ENCODE assay signal across 8 mouse cellular contexts in genomic region chr2:163718526-163718925, GRCm38 (mm10). TPM values are rescaled to one million over a fixed set of nuclear protein-coding genes. Genes with fewer than 3 reads are reported as not detected.
DNase-seq lines count a peak whose midpoint lies in the region; ATAC-seq and TF ChIP-seq lines count a peak whose summit lies in the region.
"Had no signal": no experiment of that assay in that cellular context is flagged by ENCODE, and none has a peak within 500 bp of the region (broad histone marks: within the 10 kb centered on the region; RNA-seq: fewer than 3 reads in every experiment).

No protein-coding gene starts in this region.

- TF ChIP-seq CTCF in liver, adult 2 months (IDR thresholded peaks at IDR 0.05; ENCODE audit: low read depth, low read length): no peak
- no peak for TF ChIP-seq CTCF in hindbrain, postnatal 0 days (IDR thresholded peaks at IDR 0.05; ENCODE audit: low read depth)
- no peak for TF ChIP-seq CTCF in midbrain, postnatal 0 days (IDR thresholded peaks at IDR 0.05)

- no peaks in the 10 kb centered on the region for H3K9me3 ChIP-seq in heart, embryonic 11.5 days (replicated peaks; ENCODE audit: control insufficient read depth, low read length)
- no peaks in the 10 kb centered on the region for H3K9me3 ChIP-seq in liver, embryonic 11.5 days (ENCODE audit: control insufficient read depth, low read length)
- H3K9me3 ChIP-seq in hindbrain, postnatal 0 days (ENCODE audit: low read length): no peaks in the 10 kb centered on the region
- H3K9me3 ChIP-seq in midbrain, postnatal 0 days (ENCODE audit: low read length): no peaks in the 10 kb centered on the region
- H3K9me3 ChIP-seq: neural tube, embryonic 15.5 days had no signal

- no peak for TF ChIP-seq POLR2A in liver, adult 2 months (IDR thresholded peaks at IDR 0.05; ENCODE audit: extremely low read depth, insufficient read depth, low read length)

- WGBS in heart, embryonic 11.5 days (ENCODE audit: insufficient replicate concordance): 41% methylated on average over 2 of the region's 2 CpGs
- 59% methylated on average over 2 of the region's 2 CpGs for WGBS in liver, adult 2 months
- 50% methylated on average over 2 of the region's 2 CpGs for WGBS in liver, embryonic 11.5 days
- 11% methylated on average over 2 of the region's 2 CpGs for WGBS in hindbrain, postnatal 0 days
- WGBS in midbrain, postnatal 0 days: 35% methylated on average over 2 of the region's 2 CpGs

- H3K9ac ChIP-seq in heart, embryonic 11.5 days (ENCODE audit: low read depth, low read length): no peak overlapping the region
- H3K9ac ChIP-seq in liver, adult 2 months (ENCODE audit: low read depth, low read length): no peak overlapping the region
- no peak overlapping the region for H3K9ac ChIP-seq in liver, embryonic 11.5 days (ENCODE audit: low read depth, low read length)
- H3K9ac ChIP-seq in hindbrain, postnatal 0 days (replicated peaks; ENCODE audit: low read length): no peak overlapping the region
- no peak overlapping the region for H3K9ac ChIP-seq in midbrain, postnatal 0 days (replicated peaks; ENCODE audit: low read length, poor library complexity, severe bottlenecking)
- H3K9ac ChIP-seq: neural tube, embryonic 15.5 days had no signal

- no peak overlapping the region for H3K4me3 ChIP-seq in heart, embryonic 11.5 days (ENCODE audit: low read depth, low read length)
- no peak overlapping the region for H3K4me3 ChIP-seq in liver, adult 2 months (ENCODE audit: insufficient read depth, low read depth, low read length)
- H3K4me3 ChIP-seq in liver, embryonic 11.5 days (ENCODE audit: low read depth, low read length): no peak overlapping the region
- no peak overlapping the region for H3K4me3 ChIP-seq in hindbrain, postnatal 0 days (ENCODE audit: low read length)
- no peak overlapping the region for H3K4me3 ChIP-seq in midbrain, postnatal 0 days (ENCODE audit: low read depth, low read length)
- H3K4me3 ChIP-seq: neural tube, embryonic 15.5 days had no signal

- H3K4me2 ChIP-seq in heart, embryonic 11.5 days: no peak overlapping the region
- H3K4me2 ChIP-seq in liver, embryonic 11.5 days: no peak overlapping the region
- no peak overlapping the region for H3K4me2 ChIP-seq in hindbrain, postnatal 0 days (ENCODE audit: low read depth, low read length)
- no peak overlapping the region for H3K4me2 ChIP-seq in midbrain, postnatal 0 days (ENCODE audit: low read depth, low read length, poor library complexity, severe bottlenecking)
- H3K4me2 ChIP-seq: neural tube, embryonic 15.5 days had no signal

- peaks cover 26% of the 10 kb centered on the region for H3K4me1 ChIP-seq in heart, embryonic 11.5 days (ENCODE audit: control insufficient read depth, insufficient read depth, low read length)
- H3K4me1 ChIP-seq in liver, adult 2 months (ENCODE audit: control insufficient read depth, insufficient read depth, low read length): peaks cover 6% of the 10 kb centered on the region; the same call in 1 of the 2 replicates
- peaks cover 16% of the 10 kb centered on the region for H3K4me1 ChIP-seq in liver, embryonic 11.5 days (replicated peaks; ENCODE audit: control insufficient read depth, insufficient read depth, low read length)
- peaks cover 12% of the 10 kb centered on the region; the same call in 1 of the 2 replicates for H3K4me1 ChIP-seq in hindbrain, postnatal 0 days (ENCODE audit: insufficient read depth, low read length)
- H3K4me1 ChIP-seq in midbrain, postnatal 0 days (ENCODE audit: insufficient read depth, low read length): no peaks in the 10 kb centered on the region

- H3K79me2 ChIP-seq in liver, adult 2 months (ENCODE audit: control insufficient read depth, insufficient read depth, low read length): no peaks in the 10 kb centered on the region; the same call in 1 of the 2 replicates

- no peak for DNase-seq in heart, postnatal 4 days
- peak; percentile 77 for DNase-seq in liver, adult 2 months (ENCODE audit: extremely low read depth, low read depth, low spot score)
- DNase-seq in liver, embryonic 11.5 days (ENCODE audit: low spot score): no peak
- no peak for DNase-seq in hindbrain, postnatal 0 days (ENCODE audit: low spot score)
- DNase-seq in midbrain, postnatal 0 days (ENCODE audit: low spot score): peak; percentile 16
- no peak for DNase-seq in right cerebral cortex, postnatal 25 days

- peaks cover 3% of the 10 kb centered on the region; the same call in 1 of the 2 replicates for H3K36me3 ChIP-seq in heart, embryonic 11.5 days (ENCODE audit: control insufficient read depth, insufficient read depth, low read length)
- no peaks in the 10 kb centered on the region for H3K36me3 ChIP-seq in liver, adult 2 months (ENCODE audit: control insufficient read depth, insufficient read depth, low read length)
- peaks cover 6% of the 10 kb centered on the region; the same call in 1 of the 2 replicates for H3K36me3 ChIP-seq in liver, embryonic 11.5 days (ENCODE audit: control insufficient read depth, insufficient read depth, low read length)
- H3K36me3 ChIP-seq in hindbrain, postnatal 0 days (ENCODE audit: insufficient read depth, low read length): no peaks in the 10 kb centered on the region
- H3K36me3 ChIP-seq in midbrain, postnatal 0 days (ENCODE audit: insufficient read depth, low read length): peaks cover 3% of the 10 kb centered on the region; the same call in 1 of the 2 replicates
- H3K36me3 ChIP-seq: neural tube, embryonic 15.5 days had no signal

- H3K27ac ChIP-seq in heart, embryonic 11.5 days (ENCODE audit: low read depth, low read length): peak overlapping the region; percentile 13
- H3K27ac ChIP-seq in liver, adult 2 months (replicated peaks; ENCODE audit: insufficient read depth, low read depth, low read length): no peak overlapping the region
- H3K27ac ChIP-seq in liver, embryonic 11.5 days (ENCODE audit: low read depth, low read length): no peak overlapping the region
- 0 out of 2 replicates have a peak overlapping the region, but pooled peaks have one; percentile 51 for H3K27ac ChIP-seq in hindbrain, postnatal 0 days
- H3K27ac ChIP-seq in midbrain, postnatal 0 days (ENCODE audit: low read depth, low read length): no peak overlapping the region
- H3K27ac ChIP-seq: neural tube, embryonic 15.5 days had no signal

- H3K27me3 ChIP-seq in heart, embryonic 11.5 days (ENCODE audit: control insufficient read depth, insufficient read depth, low read length): no peaks in the 10 kb centered on the region
- H3K27me3 ChIP-seq in liver, adult 2 months (ENCODE audit: control insufficient read depth, insufficient read depth, low read length): no peaks in the 10 kb centered on the region
- no peaks in the 10 kb centered on the region for H3K27me3 ChIP-seq in liver, embryonic 11.5 days (replicated peaks; ENCODE audit: control insufficient read depth, insufficient read depth, low read length)
- H3K27me3 ChIP-seq in hindbrain, postnatal 0 days (ENCODE audit: insufficient read depth, low read length): no peaks in the 10 kb centered on the region
- no peaks in the 10 kb centered on the region for H3K27me3 ChIP-seq in midbrain, postnatal 0 days (ENCODE audit: insufficient read depth, low read length)
- H3K27me3 ChIP-seq: neural tube, embryonic 15.5 days had no signal

- ATAC-seq in heart, embryonic 11.5 days (replicated peaks; ENCODE audit: insufficient number of reproducible peaks, low FRiP score, low TSS enrichment): no peak
- no peak for ATAC-seq in liver, embryonic 11.5 days (replicated peaks; ENCODE audit: low FRiP score)
- no peak for ATAC-seq in hindbrain, postnatal 0 days
- ATAC-seq in midbrain, postnatal 0 days (ENCODE audit: low FRiP score): no peak

RNA-seq across cellular contexts. Expression of gene Ada, which starts 31.5 kb away (rescaled TPM):
- polyA plus RNA-seq in heart, embryonic 11.5 days (2014; fragmentation: Nextera tagmentation; extraction: Ambion mirVana): 3.8 and 4.3 TPM in 2 replicates
- 1 to 10 TPM; 1.8 to 2.4 TPM for total RNA-seq in heart, postnatal 4 days (2021)
- 1.9 TPM in 2 replicates for total RNA-seq in liver, adult 2 months (2014; rRNA removed)
- 0.73 and 0.80 TPM in 2 replicates for polyA plus RNA-seq in liver, adult 2 months (2012; rRNA removed)
- 10.2 and 11.3 TPM in 2 replicates for polyA plus RNA-seq in liver, embryonic 11.5 days (2014; fragmentation: Nextera tagmentation; extraction: Ambion mirVana)
- total RNA-seq in hindbrain, postnatal 0 days (2014; rRNA removed): 2.2 and 3.4 TPM in 2 replicates
- polyA plus RNA-seq in hindbrain, postnatal 0 days (2015; fragmentation: Nextera tagmentation; extraction: Ambion mirVana): 3.2 and 3.4 TPM in 2 replicates
- 1.4 and 2.6 TPM in 2 replicates for total RNA-seq in midbrain, postnatal 0 days (2014; rRNA removed)
- 3.7 and 3.8 TPM in 2 replicates for polyA plus RNA-seq in midbrain, postnatal 0 days (2015; fragmentation: Nextera tagmentation; extraction: Ambion mirVana)

Comparison
In these comparisons a context has a peak if more than half of its experiments do, and no peak if none do; other contexts are left out.
1. DNase-seq: peak in liver, adult 2 months (single experiment) and midbrain, postnatal 0 days (single experiment); none in heart, postnatal 4 days (single experiment), liver, embryonic 11.5 days (single experiment), hindbrain, postnatal 0 days (single experiment) and right cerebral cortex, postnatal 25 days (single experiment).
2. H3K27ac ChIP-seq: peak in heart, embryonic 11.5 days (single experiment) and hindbrain, postnatal 0 days (single experiment); none in liver, adult 2 months (single experiment), liver, embryonic 11.5 days (single experiment) and midbrain, postnatal 0 days (single experiment).